Mouse (Mus musculus) cerebellum, postnatal 4 days (tissue): ENCODE results near the gene Supt16.

ENCODE experiments used
- DNase-seq, 2 experiments: peaks; one replicate each; pipeline ENCODE4 v3.0.0; 2022; ENCODE audit warnings: low spot score in 2 of 2, mixed read lengths in 1 of 2

Supt16 gene

GRCm38 (mm10) chr14:52197156-52197878 is at the start of gene Supt16:
Gene Supt16, minus strand, starts transcription at chr14:52197416.
- peak; percentile 61 to 84 for DNase-seq

- DNase-seq = no peak
Observed at GRCm38 (mm10) chr14:52246129-52246528, 48.9 kb upstream of the Supt16 start.

GRCm38 (mm10) chr14:52244690-52245042 is 47.5 kb upstream of the Supt16 start:
- no peak for DNase-seq

- peak; percentile 97 to 98 for DNase-seq
Observed at GRCm38 (mm10) chr14:52244041-52244689, 46.9 kb upstream of the Supt16 start.

- DNase-seq = no peak
Observed at GRCm38 (mm10) chr14:52236216-52236615, 39.0 kb upstream of the Supt16 start.

GRCm38 (mm10) chr14:52235165-52235564 is 37.9 kb upstream of the Supt16 start:
- DNase-seq = no peak

- no peak for DNase-seq
Observed at GRCm38 (mm10) chr14:52232249-52232648, 35.0 kb upstream of the Supt16 start.

- DNase-seq = no peak
Observed at GRCm38 (mm10) chr14:52225972-52226371, 28.8 kb upstream of the Supt16 start.

- no peak for DNase-seq
Observed at GRCm38 (mm10) chr14:52217261-52217660, 20.0 kb upstream of the Supt16 start.

GRCm38 (mm10) chr14:52199412-52199811 is 2.2 kb upstream of the Supt16 start:
- no peak for DNase-seq

GRCm38 (mm10) chr14:52198141-52198540 is 925 bp upstream of the Supt16 start:
- DNase-seq = no peak

GRCm38 (mm10) chr14:52196230-52197155 is 723 bp downstream of the Supt16 start:
- no peak for DNase-seq

- peak in 1 of 2 experiments; percentile 54 for DNase-seq
Observed at GRCm38 (mm10) chr14:52195691-52196090, 1.5 kb downstream of the Supt16 start.

- DNase-seq = no peak
Observed at GRCm38 (mm10) chr14:52190740-52191359, 6.4 kb downstream of the Supt16 start.

- DNase-seq = no peak
Observed at GRCm38 (mm10) chr14:52189519-52189918, 7.7 kb downstream of the Supt16 start.

GRCm38 (mm10) chr14:52188788-52189187 is 8.4 kb downstream of the Supt16 start:
- no peak for DNase-seq

GRCm38 (mm10) chr14:52166571-52166970 is 30.6 kb downstream of the Supt16 start:
- no peak for DNase-seq

GRCm38 (mm10) chr14:52160911-52161310 is 36.3 kb downstream of the Supt16 start:
- DNase-seq = no peak

- DNase-seq = no peak
Observed at GRCm38 (mm10) chr14:52155008-52155407, 42.2 kb downstream of the Supt16 start.

GRCm38 (mm10) chr14:52152613-52153012 is 44.6 kb downstream of the Supt16 start:
- DNase-seq = no peak

- no peak for DNase-seq
Observed at GRCm38 (mm10) chr14:52152179-52152578, 45.0 kb downstream of the Supt16 start.

- DNase-seq = no peak
Observed at GRCm38 (mm10) chr14:52149888-52150287, 47.3 kb downstream of the Supt16 start.
